Mouse (Mus musculus) ovary, adult 18-20 months (tissue): ENCODE measurements around the gene Pld5.

Source experiments
- DNase-seq: peaks from one replicate; pipeline ENCODE4 v3.0.0; 2022; ENCODE audit warnings: low spot score, mixed read lengths

Gene Pld5

DNA sequence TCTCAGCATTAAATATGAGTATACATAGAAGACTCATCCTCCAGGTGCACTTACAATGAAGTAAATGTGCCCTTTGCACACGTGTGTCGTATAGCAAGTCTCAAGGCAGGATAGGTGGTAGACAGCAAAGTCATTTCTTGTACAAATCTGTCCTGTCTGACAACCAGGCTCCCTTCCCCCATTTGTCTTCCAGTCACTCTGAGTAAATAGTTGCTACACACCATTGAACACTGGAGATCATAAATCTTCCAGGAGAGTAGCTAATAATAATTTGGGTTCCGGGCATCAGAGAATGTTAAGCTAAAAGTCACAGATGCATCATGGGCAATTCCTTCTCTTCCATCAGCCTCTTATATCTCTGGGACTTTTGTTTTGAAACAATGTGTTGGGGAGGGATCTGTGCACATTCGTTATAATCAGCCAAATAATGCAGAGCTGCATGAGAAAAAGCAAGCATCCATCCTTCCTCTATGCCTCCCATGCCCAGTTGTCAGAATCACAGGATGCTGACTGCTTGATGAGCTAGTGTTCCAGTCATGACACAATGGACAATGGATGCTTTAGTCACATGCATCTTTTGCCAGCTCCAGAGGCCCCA, 328.3 kb downstream of the Pld5 start:
- no peak for DNase-seq

GRCm38 (mm10) chr1:175943168-175943567, 331.9 kb downstream of the Pld5 start:
- DNase-seq, result no peak

GRCm38 (mm10) chr1:175938731-175939130, 336.4 kb downstream of the Pld5 start:
- no peak for DNase-seq

DNA sequence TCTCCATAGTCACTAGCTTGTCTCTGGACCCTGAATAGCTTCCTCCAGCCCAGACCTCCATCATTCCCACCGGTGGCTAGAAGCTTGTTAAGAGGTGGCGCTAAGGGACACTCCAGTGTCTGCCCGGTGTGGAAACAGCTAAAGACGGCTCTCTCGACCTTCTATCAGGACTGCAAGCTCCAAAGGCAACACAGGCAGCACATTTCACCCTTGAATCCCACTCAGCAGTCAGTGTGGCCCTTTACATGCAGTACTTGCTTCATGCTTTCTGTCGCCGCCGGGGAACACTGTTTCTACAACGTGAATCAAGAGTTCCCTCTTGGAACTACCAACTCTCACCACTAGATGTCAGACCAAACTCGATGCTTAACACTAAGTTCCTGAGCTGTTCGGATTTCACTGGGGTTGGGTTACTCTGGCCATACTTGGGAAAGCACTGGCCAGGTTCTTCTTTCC, 338.8 kb downstream of the Pld5 start:
- DNase-seq, result no peak

DNA sequence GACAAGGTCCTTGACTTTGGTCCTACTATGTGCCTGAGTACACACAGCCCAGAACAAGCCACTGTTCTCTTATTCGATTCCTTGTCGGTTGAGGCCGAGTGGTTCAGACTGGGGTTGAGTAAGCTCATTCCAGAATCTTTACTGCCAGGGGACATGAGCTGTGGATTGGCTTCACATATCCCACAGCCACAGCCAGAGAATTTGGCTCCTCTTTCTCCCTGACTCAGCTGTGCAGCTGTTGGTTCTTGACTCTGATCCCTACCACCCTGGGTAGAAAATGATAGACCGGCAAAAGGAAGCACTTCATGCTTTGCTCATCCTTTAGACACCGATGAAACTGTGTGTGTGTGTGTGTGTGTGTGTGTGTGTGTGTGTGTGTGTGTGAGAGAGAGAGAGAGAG, 343.7 kb downstream of the Pld5 start:
- no peak for DNase-seq

GRCm38 (mm10) chr1:175923848-175924787, 351.0 kb downstream of the Pld5 start:
- DNase-seq, result peak; percentile 6

DNA sequence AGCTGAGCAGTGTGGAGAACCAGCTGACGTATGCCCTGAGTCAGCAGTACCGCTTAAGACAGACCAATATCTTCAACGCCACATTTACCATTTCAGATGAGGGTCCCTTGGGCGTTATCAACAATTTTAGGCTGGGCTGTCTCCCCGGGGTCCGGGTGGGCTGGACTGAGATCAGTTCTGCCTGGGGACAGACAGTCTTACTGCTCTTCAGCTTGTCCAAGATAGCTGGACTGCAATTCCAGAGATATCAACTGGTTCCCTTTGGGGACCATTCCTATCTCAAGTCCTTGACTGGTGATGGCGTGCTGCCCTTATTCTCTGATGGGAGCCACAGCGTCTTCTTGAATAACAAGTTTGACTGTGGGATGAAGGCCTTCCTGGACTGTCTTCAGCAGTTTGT, 354.0 kb downstream of the Pld5 start:
- DNase-seq, result no peak

- DNase-seq, result no peak
Measured at GRCm38 (mm10) chr1:175920029-175920428, 355.1 kb downstream of the Pld5 start, which contains the start of gene Gm38100. Gene Gm38100, plus strand, starts transcription at chr1:175920329.

DNA sequence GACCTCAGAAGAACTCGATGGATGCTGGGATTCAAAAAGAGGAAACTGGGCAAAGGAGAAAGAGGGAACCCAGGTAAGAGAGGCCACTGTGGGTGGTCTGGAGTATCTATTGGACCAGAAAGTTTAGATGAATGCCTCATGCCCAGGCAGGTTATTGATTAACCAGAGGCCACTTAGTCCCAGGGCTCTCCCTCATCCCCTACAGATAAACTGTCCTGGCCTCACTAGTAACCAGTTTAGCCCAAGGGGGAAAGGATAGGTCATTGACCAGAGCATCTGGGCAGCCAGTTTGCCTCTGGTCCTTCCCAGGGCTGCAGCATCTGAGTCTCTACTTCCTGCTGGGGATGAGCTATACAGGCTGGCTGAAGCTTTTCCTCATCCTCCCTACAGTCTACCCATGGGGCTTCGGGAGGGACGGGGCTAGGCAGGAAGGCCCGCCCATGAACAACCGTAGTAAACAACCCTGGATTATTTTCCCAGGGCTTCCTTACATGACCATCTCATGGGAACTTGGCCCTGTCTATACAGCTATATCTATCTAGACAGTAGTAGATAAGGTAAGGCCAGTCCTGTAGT, 361.3 kb downstream of the Pld5 start:
- DNase-seq, result no peak
